Mouse (Mus musculus) intestine, embryonic 16.5 days (tissue): ENCODE measurements around the gene Ffar1. TPM values are rescaled to one million over a fixed set of nuclear protein-coding genes. Genes with fewer than 3 reads are reported as not detected.
A peak's percentile ranks its signal among the peaks of the same experiment; 100 is the strongest.

Experiments used
- ATAC-seq: fragments of 200-750 bp; cut with Nextera tagmentation; 2 replicates; pipeline ENCODE4 v1.8.0; 2017; ENCODE audit warnings: moderate TSS enrichment, moderate library complexity
- H3K27ac ChIP-seq: fragments of 300-500 bp; sonication (generic); 2 replicates; pipeline ENCODE4 v1.5.1; 2014; ENCODE audit warnings: mild to moderate bottlenecking, low read length
- H3K27me3 ChIP-seq: fragments of 300-500 bp; sonication (generic); replicated peaks from 2 replicates; pipeline ENCODE4 v1.6.1; 2014; ENCODE audit warnings: low read length, control low read depth, mixed read lengths; ENCODE audit not compliant: control insufficient read depth, insufficient read depth
- H3K36me3 ChIP-seq: fragments of 300-500 bp; sonication (generic); 2 replicates; pipeline ENCODE4 v1.6.1; 2014; ENCODE audit warnings: low read length, control low read depth; ENCODE audit not compliant: control insufficient read depth, insufficient read depth
- H3K4me1 ChIP-seq: fragments of 300-500 bp; sonication (generic); 2 replicates; pipeline ENCODE4 v1.6.1; 2014; ENCODE audit warnings: low read length, control low read depth, mixed read lengths; ENCODE audit not compliant: control insufficient read depth, insufficient read depth
- H3K4me2 ChIP-seq: fragments of 300-500 bp; sonication (generic); 2 replicates; pipeline ENCODE4 v1.6.1; 2014; ENCODE audit warnings: low read depth, low read length, control low read depth
- H3K4me3 ChIP-seq: fragments of 300-500 bp; sonication (generic); 2 replicates; pipeline ENCODE4 v1.5.1; 2014; ENCODE audit warnings: mild to moderate bottlenecking, low read length
- H3K9ac ChIP-seq: fragments of 300-500 bp; sonication (generic); 2 replicates; pipeline ENCODE4 v1.6.1; 2014; ENCODE audit warnings: low read depth, low read length
- H3K9me3 ChIP-seq: fragments of 300-500 bp; sonication (generic); 2 replicates; pipeline ENCODE4 v1.6.1; 2016; ENCODE audit warnings: low read length, control low read depth; ENCODE audit not compliant: control insufficient read depth
- WGBS: fragments of 180-500 bp; shearing (Covaris S2); extraction: QIAGEN DNeasy Blood & Tissue Kit; methylation state at CpG from one replicate; pipeline ENCODE4 v1.1.7; 2014; 5-methylcytosine and 5-hydroxymethylcytosine counted together
- polyA plus RNA-seq: library from polyadenylated mRNA; unstranded; fragments of >200 nt; fragmentation: Nextera tagmentation; extraction: Ambion mirVana; gene quantifications from 2 replicates; pipeline ENCODE4 v1.2.1, GENCODE M21; 2015

The Ffar1 gene
- polyA plus RNA-seq, 1 experiment from 2014 or later = 0.35 TPM

GRCm38 (mm10) chr7:30823675-30824074 is 37.7 kb downstream of the Ffar1 start, which contains the start of gene Ffar2:
Gene Ffar2, minus strand, starts transcription at chr7:30823775.
- Histone ChIP-seq H3K27me3 (no peaks in the 10 kb centered on the region), H3K4me1 (peaks cover 8% of the 10 kb centered on the region; the same call in 1 of the 2 replicates), H3K4me3 (no peak within 1 kb of the TSS), H3K9me3 (peaks cover 3% of the 10 kb centered on the region; the same call in 1 of the 2 replicates), H3K9ac (no peak within 1 kb of the TSS), H3K27ac (no peak within 1 kb of the TSS), H3K4me2 (no peak within 1 kb of the TSS), H3K36me3 (no peaks in the 10 kb centered on the region)
- WGBS = 83% methylated on average over 18 of the region's 18 CpGs
- ATAC-seq = no peak

DNA sequence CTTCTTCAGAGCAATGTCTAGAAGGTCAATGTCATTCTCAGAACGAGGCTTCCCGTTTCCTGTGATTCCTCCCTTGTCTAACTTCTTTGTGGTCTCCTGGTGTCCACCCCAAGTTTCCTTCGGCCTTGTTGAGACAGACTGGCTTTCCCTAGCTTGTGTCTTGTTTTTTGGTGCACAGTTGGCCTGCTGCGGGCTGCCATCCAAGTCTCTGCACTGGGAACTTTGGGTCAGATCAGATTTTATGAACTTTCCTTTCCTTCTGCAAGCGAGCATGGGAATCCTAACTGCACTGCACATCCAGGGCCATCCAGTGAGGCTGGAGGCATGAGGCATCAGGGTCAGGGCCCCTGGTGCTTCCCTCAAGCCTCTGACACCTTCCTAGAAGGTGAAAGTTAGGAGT is 39.8 kb downstream of the Ffar1 start:
- WGBS = 62% methylated on average over 5 of the region's 5 CpGs
- no peak for ATAC-seq
- Histone ChIP-seq H3K9me3 (no peaks in the 10 kb centered on the region), H3K27me3 (no peaks in the 10 kb centered on the region), H3K4me1 (peaks cover 8% of the 10 kb centered on the region; the same call in 1 of the 2 replicates), H3K36me3 (no peaks in the 10 kb centered on the region), H3K27ac (no peak overlapping the region), H3K4me3 (no peak overlapping the region), H3K4me2 (no peak overlapping the region), H3K9ac (no peak overlapping the region)

DNA sequence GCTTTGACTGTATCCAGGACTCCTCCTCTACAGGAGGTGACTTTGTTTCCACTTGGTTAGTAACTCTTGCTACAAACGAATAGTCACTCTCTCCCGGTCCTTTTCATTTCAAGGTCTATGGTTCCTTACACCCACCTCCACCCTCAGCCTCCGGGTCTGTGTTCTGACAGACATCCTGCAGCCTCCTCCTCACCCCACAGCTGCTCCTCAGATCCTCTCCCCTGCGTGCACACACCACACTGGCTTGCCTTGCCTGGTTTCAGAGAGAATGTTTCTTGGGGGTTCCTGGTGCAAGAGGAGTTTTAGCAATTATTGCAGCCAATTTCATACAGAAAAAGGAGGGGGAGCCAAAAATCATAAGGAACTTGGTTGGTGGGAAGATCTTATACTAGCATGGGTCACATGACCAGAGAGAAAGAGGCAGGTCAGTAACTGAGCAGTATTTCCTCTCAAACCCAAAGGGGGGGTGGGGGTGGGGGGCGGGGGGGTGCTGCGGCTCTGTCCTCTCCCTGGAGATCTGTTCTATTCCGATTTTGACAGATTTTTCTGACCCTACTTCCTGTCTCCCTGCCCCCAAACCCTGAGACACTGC is 40.4 kb downstream of the Ffar1 start:
- Histone ChIP-seq H3K27me3 (no peaks in the 10 kb centered on the region), H3K4me1 (peaks cover 8% of the 10 kb centered on the region; the same call in 1 of the 2 replicates), H3K4me3 (peak overlapping the region; percentile 10), H3K9ac (peak overlapping the region; percentile 48; the same call in 1 of the 2 replicates), H3K4me2 (peak overlapping the region; percentile 25; the same call in 1 of the 2 replicates), H3K27ac (peak overlapping the region; percentile 57; the same call in 1 of the 2 replicates), H3K9me3 (no peaks in the 10 kb centered on the region), H3K36me3 (no peaks in the 10 kb centered on the region)
- WGBS = 49% methylated on average over 7 of the region's 7 CpGs
- ATAC-seq = no peak

- WGBS = 49% methylated on average over 6 of the region's 6 CpGs
- H3K27ac ChIP-seq = peak overlapping the region; percentile 57; the same call in 1 of the 2 replicates
- peak; percentile 55 for ATAC-seq
Observed at GRCm38 (mm10) chr7:30820131-30820530, 41.2 kb downstream of the Ffar1 start.

DNA sequence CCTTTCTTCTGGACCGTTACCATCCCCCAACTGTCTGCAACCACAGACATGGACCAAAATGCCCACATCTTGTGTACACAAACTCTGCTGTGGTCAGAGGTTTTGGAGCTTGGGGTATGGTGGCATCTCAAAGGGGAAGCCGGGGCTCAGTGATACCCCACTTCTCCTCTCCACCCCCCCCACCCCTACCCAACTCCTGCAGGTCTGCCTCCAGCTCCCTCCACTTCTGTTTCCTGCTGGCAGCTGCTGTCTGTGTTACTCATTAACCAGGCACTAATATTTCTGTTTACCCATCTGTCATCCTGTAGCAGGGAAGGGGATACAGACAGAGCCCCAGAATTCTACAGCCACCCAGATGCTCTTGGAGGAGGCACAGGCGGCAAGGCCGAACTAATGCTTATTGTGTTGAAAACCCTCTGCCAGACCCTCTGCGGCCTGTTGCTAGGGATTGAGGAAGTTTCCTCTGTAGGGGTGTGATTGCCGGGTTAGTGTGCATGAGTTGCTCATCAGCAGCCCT is 49.0 kb downstream of the Ffar1 start:
- H3K27me3 ChIP-seq = no peaks in the 10 kb centered on the region
- no peaks in the 10 kb centered on the region for H3K9me3 ChIP-seq
- WGBS = 38% methylated on average over 6 of the region's 6 CpGs
- peak overlapping the region; percentile 22 for H3K4me2 ChIP-seq
- 0 out of 2 replicates have a peak overlapping the region, but pooled peaks have one; percentile 19 for H3K9ac ChIP-seq
- H3K27ac ChIP-seq = peak overlapping the region; percentile 78
- no peak overlapping the region for H3K4me3 ChIP-seq
- H3K36me3 ChIP-seq = no peaks in the 10 kb centered on the region
- H3K4me1 ChIP-seq = peaks cover 12% of the 10 kb centered on the region; the same call in 1 of the 2 replicates
- peak; percentile 88 for ATAC-seq

More at GRCm38 (mm10) chr7:30820131-30820530, 41.2 kb downstream of the Ffar1 start:
- no peak overlapping the region for H3K4me3 ChIP-seq
- 0 out of 2 replicates have a peak overlapping the region, but pooled peaks have one; percentile 25 for H3K4me2 ChIP-seq
- no peaks in the 10 kb centered on the region for H3K9me3 ChIP-seq
- H3K36me3 ChIP-seq = no peaks in the 10 kb centered on the region
- H3K27me3 ChIP-seq = no peaks in the 10 kb centered on the region
- H3K4me1 ChIP-seq = peaks cover 8% of the 10 kb centered on the region; the same call in 1 of the 2 replicates
- peak overlapping the region; percentile 48; the same call in 1 of the 2 replicates for H3K9ac ChIP-seq

DNA sequence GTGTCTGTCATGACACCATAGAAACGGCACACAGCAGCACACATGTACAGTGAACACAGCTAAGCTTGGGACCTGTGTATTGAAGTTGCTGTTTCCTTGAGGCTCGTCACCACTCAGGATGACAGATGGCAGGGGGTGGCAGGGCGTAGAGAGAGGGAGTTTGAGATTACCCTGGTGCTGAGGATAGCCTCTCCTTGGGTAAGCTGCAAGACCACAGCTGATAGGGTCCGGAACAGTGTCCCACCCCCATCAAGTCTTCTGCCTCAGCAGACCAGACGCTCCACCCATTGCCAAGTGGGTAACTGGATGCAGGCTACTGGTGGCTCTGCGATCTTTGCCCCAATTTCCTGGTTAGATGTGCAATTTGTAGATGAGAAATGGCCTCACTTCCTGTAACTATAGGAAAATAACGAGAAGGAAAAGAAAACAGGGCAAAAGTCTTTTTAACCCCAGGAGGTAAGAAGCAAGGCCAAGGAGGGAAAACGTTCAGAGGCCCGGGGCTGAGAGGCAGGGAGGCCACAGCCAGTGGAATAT is 49.5 kb downstream of the Ffar1 start:
- H3K36me3 ChIP-seq = no peaks in the 10 kb centered on the region
- WGBS = 33% methylated on average over 9 of the region's 9 CpGs
- H3K9me3 ChIP-seq = no peaks in the 10 kb centered on the region
- H3K4me1 ChIP-seq = peaks cover 12% of the 10 kb centered on the region; the same call in 1 of the 2 replicates
- ATAC-seq = peak; percentile 72
- no peak overlapping the region for H3K4me3 ChIP-seq
- peak overlapping the region; percentile 22 for H3K4me2 ChIP-seq
- 0 out of 2 replicates have a peak overlapping the region, but pooled peaks have one; percentile 19 for H3K9ac ChIP-seq
- H3K27me3 ChIP-seq = no peaks in the 10 kb centered on the region
- peak overlapping the region; percentile 78 for H3K27ac ChIP-seq

- ATAC-seq = no peak
- 63% methylated on average over 6 of the region's 6 CpGs for WGBS
Observed at GRCm38 (mm10) chr7:30810319-30810718, 51.0 kb downstream of the Ffar1 start.

More at GRCm38 (mm10) chr7:30810319-30810718, 51.0 kb downstream of the Ffar1 start:
- peaks cover 12% of the 10 kb centered on the region; the same call in 1 of the 2 replicates for H3K4me1 ChIP-seq
- H3K36me3 ChIP-seq = no peaks in the 10 kb centered on the region
- no peak overlapping the region for H3K9ac ChIP-seq
- no peak overlapping the region for H3K4me2 ChIP-seq
- no peaks in the 10 kb centered on the region for H3K9me3 ChIP-seq
- no peak overlapping the region for H3K4me3 ChIP-seq
- H3K27me3 ChIP-seq = no peaks in the 10 kb centered on the region
- H3K27ac ChIP-seq = no peak overlapping the region

Other genes starting within 250 kb of the Ffar1 start
- 5.9 and 7.3 TPM in 2 replicates for gene Upk1a, start 248.7 kb downstream of the Ffar1 start, polyA plus RNA-seq
- 1,335 and 1,344 TPM in 2 replicates for gene Cox6b1, start 235.4 kb downstream of the Ffar1 start, polyA plus RNA-seq
- not detected in 2 replicates for gene Etv2, start 225.7 kb downstream of the Ffar1 start, polyA plus RNA-seq
- gene Rbm42, start 211.2 kb downstream of the Ffar1 start, polyA plus RNA-seq = 93.8 and 95.7 TPM in 2 replicates
- 33.7 and 39.4 TPM in 2 replicates for gene Haus5, start 196.6 kb downstream of the Ffar1 start, polyA plus RNA-seq
- gene Pmis2, start 190.0 kb downstream of the Ffar1 start, polyA plus RNA-seq = not detected in 2 replicates
- 4.7 and 4.8 TPM in 2 replicates for gene 2200002J24Rik, start 162.6 kb downstream of the Ffar1 start, polyA plus RNA-seq
- gene Atp4a, start 149.4 kb downstream of the Ffar1 start, polyA plus RNA-seq = 1.6 and 2.5 TPM in 2 replicates
- gene Tmem147, start 132.0 kb downstream of the Ffar1 start, polyA plus RNA-seq = 242 and 249 TPM in 2 replicates
- 0.32 TPM in 1 of 2 replicates, not detected in the other for gene Gapdhs, start 117.9 kb downstream of the Ffar1 start, polyA plus RNA-seq
- 0.89 and 1.6 TPM in 2 replicates for gene Sbsn, start 110.1 kb downstream of the Ffar1 start, polyA plus RNA-seq
- 4.4 and 5.8 TPM in 2 replicates for gene Dmkn, start 97.8 kb downstream of the Ffar1 start, polyA plus RNA-seq
- gene Krtdap, start 73.7 kb downstream of the Ffar1 start, polyA plus RNA-seq = 1.5 and 3.4 TPM in 2 replicates
- 10.9 and 11.7 TPM in 2 replicates for gene Ffar2, start 37.8 kb downstream of the Ffar1 start, polyA plus RNA-seq
- gene Ffar3, start 5.4 kb downstream of the Ffar1 start, polyA plus RNA-seq = 0.78 TPM in 2 replicates
- gene Cd22, start 18.8 kb upstream of the Ffar1 start, polyA plus RNA-seq = 0.62 and 0.70 TPM in 2 replicates
- gene Mag, start 53.3 kb upstream of the Ffar1 start, polyA plus RNA-seq = 0.31 TPM in 2 replicates
- gene Hamp2, start 63.1 kb upstream of the Ffar1 start, polyA plus RNA-seq = not detected in 2 replicates
- not detected in 2 replicates for gene Hamp, start 82.5 kb upstream of the Ffar1 start, polyA plus RNA-seq
- 12.9 and 13.3 TPM in 2 replicates for gene Usf2, start 95.2 kb upstream of the Ffar1 start, polyA plus RNA-seq
- 164 and 166 TPM in 2 replicates for gene Lsr, start 111.9 kb upstream of the Ffar1 start, polyA plus RNA-seq
- gene Fam187b, start 112.2 kb upstream of the Ffar1 start, polyA plus RNA-seq = 12.8 and 13.7 TPM in 2 replicates
- gene Fxyd5, start 180.9 kb upstream of the Ffar1 start, polyA plus RNA-seq = 22.5 and 26.9 TPM in 2 replicates
- gene Fxyd7, start 189.9 kb upstream of the Ffar1 start, polyA plus RNA-seq = 20.1 and 22.0 TPM in 2 replicates
- gene Fxyd1, start 195.6 kb upstream of the Ffar1 start, polyA plus RNA-seq = 62.6 and 71.9 TPM in 2 replicates
- gene Lgi4, start 197.8 kb upstream of the Ffar1 start, polyA plus RNA-seq = 0.83 and 1.4 TPM in 2 replicates
- gene Fxyd3, start 215.1 kb upstream of the Ffar1 start, polyA plus RNA-seq = 71.2 and 73.7 TPM in 2 replicates